Mouse (Mus musculus) kidney, embryonic 16.5 days (tissue): ENCODE results near the gene Ccdc172. TPM values are rescaled to one million over a fixed set of nuclear protein-coding genes. Genes with fewer than 3 reads are reported as not detected.

ENCODE experiments used
- ATAC-seq: fragments of 200-750 bp; cut with Nextera tagmentation; 2 replicates; pipeline ENCODE4 v1.8.0; 2017; ENCODE audit warnings: moderate TSS enrichment; ENCODE audit not compliant: low FRiP score, low TSS enrichment
- H3K27ac ChIP-seq: fragments of 300-500 bp; sonication (generic); 2 replicates; pipeline ENCODE4 v1.5.1; 2014; ENCODE audit warnings: low read length
- H3K27me3 ChIP-seq: fragments of 300-500 bp; sonication (generic); 2 replicates; pipeline ENCODE4 v1.6.1; 2014; ENCODE audit warnings: low read length, control low read depth, mixed read lengths; ENCODE audit not compliant: insufficient read depth
- H3K36me3 ChIP-seq: fragments of 300-500 bp; sonication (generic); 2 replicates; pipeline ENCODE4 v1.6.1; 2014; ENCODE audit warnings: low read length, control low read depth, mixed read lengths; ENCODE audit not compliant: insufficient read depth
- H3K4me1 ChIP-seq: fragments of 300-500 bp; sonication (generic); 2 replicates; pipeline ENCODE4 v1.6.1; 2014; ENCODE audit warnings: low read length, control low read depth, mixed read lengths; ENCODE audit not compliant: insufficient read depth
- H3K4me2 ChIP-seq: fragments of 300-500 bp; sonication (generic); replicated peaks from 2 replicates; pipeline ENCODE4 v1.6.1; 2014; ENCODE audit warnings: low read depth, low read length
- H3K4me3 ChIP-seq: fragments of 300-500 bp; sonication (generic); 2 replicates; pipeline ENCODE4 v1.5.1; 2014; ENCODE audit warnings: mild to moderate bottlenecking, low read length
- H3K9ac ChIP-seq: fragments of 300-500 bp; sonication (generic); replicated peaks from 2 replicates; pipeline ENCODE4 v1.6.1; 2014; ENCODE audit warnings: low read length
- H3K9me3 ChIP-seq: fragments of 300-500 bp; sonication (generic); 2 replicates; pipeline ENCODE4 v1.6.1; 2016; ENCODE audit warnings: low read length, control low read depth
- WGBS: fragments of 180-500 bp; shearing (Covaris S2); extraction: QIAGEN DNeasy Blood & Tissue Kit; methylation state at CpG from one replicate; pipeline ENCODE4 v1.1.7; 2014; 5-methylcytosine and 5-hydroxymethylcytosine counted together
- polyA plus RNA-seq: library from polyadenylated mRNA; unstranded; fragments of >200 nt; fragmentation: Nextera tagmentation; extraction: Ambion mirVana; gene quantifications from 2 replicates; pipeline ENCODE4 v1.2.1, GENCODE M21; 2015

Gene Ccdc172
- polyA plus RNA-seq, 1 experiment from 2014 or later, result not detected

DNA sequence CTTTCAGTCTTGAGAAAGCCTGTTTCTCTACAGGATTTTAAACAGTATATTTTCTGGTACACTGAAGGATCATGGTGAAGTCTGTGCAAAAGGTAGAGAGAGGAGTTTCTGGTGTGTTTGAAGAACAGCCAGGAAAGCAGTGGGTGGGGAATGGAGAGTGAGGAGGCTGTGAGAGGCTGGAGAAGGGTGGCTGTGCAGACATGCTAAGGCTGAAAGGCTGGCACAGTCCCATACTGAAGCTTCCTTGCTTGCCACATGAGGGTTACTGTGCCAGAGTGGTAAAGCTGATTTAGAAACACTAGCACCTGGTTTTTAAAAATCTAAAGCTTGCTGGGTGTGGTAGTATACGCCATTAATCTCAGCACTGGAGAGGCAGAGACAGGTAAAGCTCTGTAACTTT, 9.9 kb downstream of the Ccdc172 start:
- Histone ChIP-seq H3K4me3 (no peak overlapping the region), H3K36me3 (no peaks in the 10 kb centered on the region), H3K9ac (no peak overlapping the region), H3K27ac (no peak overlapping the region), H3K4me2 (no peak overlapping the region), H3K4me1 (no peaks in the 10 kb centered on the region), H3K9me3 (no peaks in the 10 kb centered on the region), H3K27me3 (no peaks in the 10 kb centered on the region)
- WGBS, result 97% methylated on average over 1 of the region's 1 CpGs
- ATAC-seq, result no peak

DNA sequence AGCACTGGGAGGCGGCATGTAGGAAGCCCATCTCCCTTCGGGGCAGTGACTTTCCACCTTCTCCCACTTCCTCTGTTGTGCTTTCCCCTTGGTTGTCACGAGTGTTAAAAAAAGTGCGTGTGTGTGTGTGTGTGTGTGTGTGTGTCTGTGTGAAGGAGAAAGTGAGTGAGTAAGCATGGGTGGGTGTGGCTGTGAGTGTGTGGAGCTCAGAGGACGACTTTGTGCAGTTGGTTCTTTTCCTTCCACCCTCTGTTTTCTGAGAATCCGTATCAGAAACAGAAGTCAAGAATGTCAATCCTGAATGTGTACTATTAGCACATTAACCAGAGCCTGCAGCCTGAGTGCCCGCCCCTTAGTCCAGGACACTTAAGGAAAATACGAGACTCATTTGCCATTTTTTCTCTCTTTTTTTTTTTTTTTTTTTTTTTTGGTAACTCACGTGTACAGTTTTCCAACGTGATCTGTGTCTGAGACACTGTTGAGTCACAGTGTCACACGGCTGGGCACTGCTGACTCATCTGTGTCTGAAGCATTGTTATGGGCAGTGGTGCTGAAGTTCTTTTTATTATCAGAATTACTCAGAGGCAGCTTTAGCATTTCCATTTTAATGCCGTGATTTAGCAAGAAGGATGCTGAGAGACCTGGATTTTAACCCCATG, 12.1 kb downstream of the Ccdc172 start:
- no peak overlapping the region for H3K9ac ChIP-seq
- no peak overlapping the region for H3K4me2 ChIP-seq
- H3K9me3 ChIP-seq, result no peaks in the 10 kb centered on the region
- no peaks in the 10 kb centered on the region for H3K4me1 ChIP-seq
- WGBS, result 50% methylated on average over 12 of the region's 12 CpGs
- no peak for ATAC-seq
- no peaks in the 10 kb centered on the region for H3K36me3 ChIP-seq
- H3K27me3 ChIP-seq, result no peaks in the 10 kb centered on the region
- H3K27ac ChIP-seq, result no peak overlapping the region
- H3K4me3 ChIP-seq, result no peak overlapping the region

DNA sequence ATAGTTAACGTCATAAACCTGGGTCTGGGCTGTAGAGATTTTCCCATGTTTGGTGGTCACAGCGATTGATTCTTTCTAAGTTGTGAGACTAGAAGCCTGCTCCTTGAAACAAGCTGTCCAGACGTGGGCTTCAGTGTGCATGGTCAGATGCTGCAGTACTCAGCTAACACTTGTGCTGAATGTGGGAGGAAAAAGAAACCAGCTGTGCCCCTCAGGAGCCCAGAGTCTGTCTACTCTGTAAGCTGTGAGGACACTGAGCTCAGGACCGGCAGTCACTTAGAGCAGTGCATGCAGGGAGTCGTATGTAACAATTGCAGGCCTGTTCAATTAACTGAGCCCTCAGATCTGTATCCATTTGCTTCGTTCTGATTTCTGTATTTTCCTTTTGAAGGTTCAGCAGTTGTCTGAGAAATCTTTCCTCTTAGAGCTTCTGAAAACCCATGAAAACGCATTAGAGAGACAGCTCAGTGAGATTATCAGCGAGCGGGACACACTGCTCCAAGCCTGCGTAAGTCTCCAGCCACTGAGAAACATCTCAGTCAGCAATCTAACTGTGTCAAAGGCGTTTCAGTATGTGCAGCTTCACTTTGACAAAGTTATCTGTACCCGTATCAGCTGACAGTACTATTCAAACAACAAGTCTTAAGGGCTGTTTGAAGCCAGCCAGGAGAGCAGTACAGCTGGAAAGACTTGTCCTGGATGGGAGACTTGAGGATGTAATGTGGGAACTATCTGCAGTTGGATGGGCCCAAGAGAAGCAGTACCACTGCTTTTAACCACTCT, 13.9 kb downstream of the Ccdc172 start:
- H3K27ac ChIP-seq, result no peak overlapping the region
- H3K36me3 ChIP-seq, result no peaks in the 10 kb centered on the region
- no peak overlapping the region for H3K9ac ChIP-seq
- no peaks in the 10 kb centered on the region for H3K27me3 ChIP-seq
- H3K4me3 ChIP-seq, result no peak overlapping the region
- no peak overlapping the region for H3K4me2 ChIP-seq
- ATAC-seq, result no peak
- H3K9me3 ChIP-seq, result no peaks in the 10 kb centered on the region
- no peaks in the 10 kb centered on the region for H3K4me1 ChIP-seq
- WGBS, result 70% methylated on average over 12 of the region's 12 CpGs

DNA sequence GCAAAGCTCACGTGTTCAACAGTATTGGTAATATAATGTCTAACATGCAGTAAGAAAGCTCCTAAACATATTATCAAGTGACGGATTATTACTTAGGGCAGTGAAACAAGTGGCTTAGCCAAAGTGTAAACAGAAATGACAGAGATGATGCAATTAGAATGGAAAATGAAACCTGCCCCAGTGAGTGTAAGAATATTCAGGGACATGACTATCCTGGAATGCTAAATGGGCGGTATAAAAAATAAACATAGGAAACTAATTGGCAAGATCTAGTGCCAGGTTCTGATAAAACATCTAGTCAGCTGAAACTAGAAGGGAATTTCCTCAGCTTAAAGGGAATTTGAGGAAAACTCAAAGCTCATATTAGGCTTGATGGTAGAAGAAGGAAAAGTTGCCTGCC, 21.3 kb downstream of the Ccdc172 start:
- 92% methylated on average over 3 of the region's 3 CpGs for WGBS
- Histone ChIP-seq H3K27ac (no peak overlapping the region), H3K9ac (no peak overlapping the region), H3K4me1 (no peaks in the 10 kb centered on the region), H3K27me3 (no peaks in the 10 kb centered on the region), H3K4me2 (no peak overlapping the region), H3K9me3 (no peaks in the 10 kb centered on the region), H3K36me3 (no peaks in the 10 kb centered on the region), H3K4me3 (no peak overlapping the region)
- no peak for ATAC-seq

DNA sequence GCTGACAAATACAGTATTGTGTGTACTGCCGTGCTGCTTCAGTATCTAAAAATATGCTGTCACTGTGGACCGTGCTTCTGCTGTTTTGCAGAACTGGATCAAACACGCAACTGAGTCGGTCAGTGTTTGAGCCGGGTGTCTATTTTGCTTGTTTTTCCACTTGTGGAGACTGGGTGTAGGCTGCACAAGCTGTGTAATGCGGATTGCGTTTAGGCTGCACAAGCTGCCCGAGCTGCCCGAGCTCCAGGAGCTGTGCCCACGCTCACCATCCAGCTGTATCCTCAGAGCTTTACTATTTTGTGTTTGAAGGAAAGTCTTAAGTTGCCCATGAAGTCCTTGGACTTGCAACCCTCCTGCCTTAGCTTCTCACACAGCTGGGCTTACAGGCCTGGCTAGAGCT, 24.9 kb downstream of the Ccdc172 start:
- no peaks in the 10 kb centered on the region for H3K36me3 ChIP-seq
- no peak for ATAC-seq
- H3K4me1 ChIP-seq, result no peaks in the 10 kb centered on the region
- H3K27me3 ChIP-seq, result no peaks in the 10 kb centered on the region
- no peak overlapping the region for H3K27ac ChIP-seq
- no peak overlapping the region for H3K4me2 ChIP-seq
- no peak overlapping the region for H3K4me3 ChIP-seq
- no peak overlapping the region for H3K9ac ChIP-seq
- 90% methylated on average over 10 of the region's 10 CpGs for WGBS
- no peaks in the 10 kb centered on the region for H3K9me3 ChIP-seq

DNA sequence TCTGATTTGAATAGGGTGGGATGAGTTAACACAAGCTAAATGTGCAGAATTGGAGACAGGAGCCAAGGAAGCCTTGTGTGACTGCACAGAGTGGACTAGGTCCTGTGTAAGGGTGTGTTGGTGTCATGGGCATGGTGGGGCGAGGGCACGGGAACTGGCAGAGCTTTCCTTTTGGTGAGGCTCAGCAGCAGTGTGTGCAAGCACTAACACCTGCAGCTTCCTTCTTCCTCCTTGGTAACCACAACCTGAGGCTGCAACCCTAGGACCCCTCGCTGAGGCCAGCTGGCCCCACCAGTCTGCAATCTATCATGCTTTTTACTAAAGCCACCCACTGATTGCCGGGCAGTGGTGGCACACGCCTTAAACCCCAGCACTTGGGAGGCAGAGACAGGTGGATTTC, 28.6 kb downstream of the Ccdc172 start:
- Histone ChIP-seq H3K4me2 (no peak overlapping the region), H3K9ac (no peak overlapping the region), H3K4me1 (no peaks in the 10 kb centered on the region), H3K27ac (no peak overlapping the region), H3K27me3 (no peaks in the 10 kb centered on the region), H3K9me3 (no peaks in the 10 kb centered on the region), H3K4me3 (no peak overlapping the region), H3K36me3 (no peaks in the 10 kb centered on the region)
- WGBS, result 86% methylated on average over 5 of the region's 5 CpGs
- no peak for ATAC-seq

DNA sequence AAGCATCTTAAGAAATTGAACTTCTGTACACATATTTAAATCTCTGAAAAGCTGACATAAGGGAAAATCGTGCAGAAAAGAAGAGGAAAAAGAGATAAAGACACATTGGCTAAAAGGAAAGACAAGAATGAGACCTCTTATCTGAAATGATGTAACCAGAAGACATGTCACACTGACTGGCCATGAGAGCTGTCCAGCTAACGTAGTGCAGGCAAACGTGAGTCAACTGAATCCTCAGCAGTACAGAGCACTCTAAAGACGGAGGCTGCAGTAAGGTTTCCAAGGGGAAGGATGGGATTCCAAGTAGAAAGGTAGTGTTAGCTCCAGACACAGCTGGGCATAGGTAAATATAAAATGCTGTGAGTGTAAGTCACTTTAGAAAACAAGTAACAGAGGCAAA, 36.6 kb downstream of the Ccdc172 start:
- Histone ChIP-seq H3K9ac (no peak overlapping the region), H3K9me3 (no peaks in the 10 kb centered on the region), H3K36me3 (no peaks in the 10 kb centered on the region), H3K4me3 (no peak overlapping the region), H3K4me1 (no peaks in the 10 kb centered on the region), H3K27ac (no peak overlapping the region), H3K27me3 (no peaks in the 10 kb centered on the region), H3K4me2 (no peak overlapping the region)
- 47% methylated on average over 4 of the region's 4 CpGs for WGBS
- ATAC-seq, result no peak

DNA sequence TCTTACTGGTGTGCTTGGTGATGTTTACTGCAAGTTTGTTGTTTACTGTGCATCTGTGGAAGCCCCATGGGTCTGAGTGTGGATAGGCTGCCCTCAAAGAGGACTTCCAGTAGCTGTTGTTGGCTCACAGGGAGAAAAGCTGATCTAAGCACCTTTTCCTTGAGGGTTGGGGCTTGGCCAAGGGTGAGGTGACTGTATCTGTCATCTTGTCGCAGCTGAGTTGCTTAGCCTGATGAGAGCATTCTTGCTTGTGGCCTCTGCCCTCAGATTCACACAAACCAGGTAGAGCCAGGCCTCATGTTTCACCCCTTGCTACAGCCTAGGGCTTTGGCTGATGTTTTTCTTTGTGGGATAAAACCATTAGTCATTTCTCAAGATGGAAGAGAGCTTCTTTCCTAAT, 38.7 kb downstream of the Ccdc172 start:
- 25% methylated on average over 1 of the region's 1 CpGs for WGBS
- H3K4me1 ChIP-seq, result no peaks in the 10 kb centered on the region
- H3K27ac ChIP-seq, result no peak overlapping the region
- H3K9me3 ChIP-seq, result no peaks in the 10 kb centered on the region
- H3K36me3 ChIP-seq, result no peaks in the 10 kb centered on the region
- H3K9ac ChIP-seq, result no peak overlapping the region
- no peak for ATAC-seq
- no peak overlapping the region for H3K4me2 ChIP-seq
- no peaks in the 10 kb centered on the region for H3K27me3 ChIP-seq
- H3K4me3 ChIP-seq, result no peak overlapping the region

DNA sequence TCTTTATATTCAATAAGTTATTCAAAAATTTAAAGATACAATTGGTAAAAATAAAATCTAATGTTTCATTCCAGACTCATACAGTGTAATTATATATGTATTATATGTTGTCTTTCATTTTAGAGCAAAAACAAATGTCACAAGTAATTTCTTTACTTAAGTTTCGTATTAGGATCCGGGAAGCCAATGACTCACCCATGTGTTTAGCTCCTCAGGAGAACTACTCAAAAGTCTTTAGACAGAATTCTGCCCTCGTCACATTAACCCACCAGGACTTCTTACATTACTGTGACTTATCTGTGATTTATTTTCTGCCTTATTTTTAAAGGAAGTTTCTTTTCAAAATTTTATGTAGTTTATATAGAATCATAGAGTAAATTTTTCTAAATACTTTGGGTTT, 39.1 kb downstream of the Ccdc172 start:
- no peak for ATAC-seq
- Histone ChIP-seq H3K9ac (no peak overlapping the region), H3K27ac (no peak overlapping the region), H3K4me3 (no peak overlapping the region), H3K27me3 (no peaks in the 10 kb centered on the region), H3K9me3 (no peaks in the 10 kb centered on the region), H3K4me2 (no peak overlapping the region), H3K4me1 (no peaks in the 10 kb centered on the region), H3K36me3 (no peaks in the 10 kb centered on the region)
- 76% methylated on average over 3 of the region's 3 CpGs for WGBS

DNA sequence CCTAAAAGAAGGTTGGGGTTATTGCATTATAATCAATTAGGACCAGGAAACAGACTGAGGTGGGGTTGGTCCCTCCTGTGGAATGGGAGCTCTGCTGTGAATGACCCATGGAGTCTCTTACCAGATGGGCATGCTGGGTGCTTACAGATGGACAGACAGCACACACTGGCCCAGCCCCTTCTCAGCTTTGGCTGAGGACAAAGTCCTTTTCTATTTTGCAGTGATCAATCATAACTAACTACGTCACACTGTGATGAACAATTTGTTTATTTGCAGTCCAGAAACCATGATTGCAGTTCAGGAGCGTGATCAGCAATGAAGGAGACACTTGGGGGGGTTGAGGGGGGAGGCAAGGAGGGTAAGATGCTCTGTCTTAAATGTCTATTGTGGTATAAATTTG, 43.2 kb downstream of the Ccdc172 start:
- H3K4me1 ChIP-seq, result no peaks in the 10 kb centered on the region
- H3K36me3 ChIP-seq, result no peaks in the 10 kb centered on the region
- 75% methylated on average over 2 of the region's 2 CpGs for WGBS
- no peak overlapping the region for H3K4me2 ChIP-seq
- no peaks in the 10 kb centered on the region for H3K9me3 ChIP-seq
- no peak overlapping the region for H3K27ac ChIP-seq
- no peak overlapping the region for H3K4me3 ChIP-seq
- no peaks in the 10 kb centered on the region for H3K27me3 ChIP-seq
- no peak for ATAC-seq
- H3K9ac ChIP-seq, result no peak overlapping the region
